Mouse (Mus musculus) embryonic facial prominence, embryonic 13.5 days (tissue): ENCODE data around the gene Olfr432. TPM values are rescaled to one million over a fixed set of nuclear protein-coding genes. Genes with fewer than 3 reads are reported as not detected.

Source experiments
- ATAC-seq: fragments of 200-750 bp; cut with Nextera tagmentation; 2 replicates; pipeline ENCODE4 v1.8.0; 2017; ENCODE audit warnings: low read depth; ENCODE audit not compliant: insufficient number of reproducible peaks, insufficient read depth, low FRiP score, low TSS enrichment
- H3K27ac ChIP-seq: fragments of 300-500 bp; sonication (generic); 2 replicates; pipeline ENCODE4 v1.5.1; 2015; ENCODE audit warnings: moderate library complexity, mild to moderate bottlenecking, inconsistent platforms
- H3K27me3 ChIP-seq: fragments of 300-500 bp; sonication (generic); 2 replicates; pipeline ENCODE4 v1.6.1; 2015; ENCODE audit warnings: mild to moderate bottlenecking, inconsistent platforms
- H3K36me3 ChIP-seq: fragments of 300-500 bp; sonication (generic); 2 replicates; pipeline ENCODE4 v1.6.1; 2015; ENCODE audit warnings: mild to moderate bottlenecking, inconsistent platforms
- H3K4me1 ChIP-seq: fragments of 300-500 bp; sonication (generic); 2 replicates; pipeline ENCODE4 v1.6.1; 2015; ENCODE audit warnings: inconsistent platforms
- H3K4me2 ChIP-seq: fragments of 300-500 bp; sonication (generic); 2 replicates; pipeline ENCODE4 v1.6.1; 2015; ENCODE audit warnings: moderate library complexity, mild to moderate bottlenecking, inconsistent platforms
- H3K4me3 ChIP-seq: fragments of 300-500 bp; sonication (generic); 2 replicates; pipeline ENCODE4 v1.5.1; 2015; ENCODE audit warnings: mild to moderate bottlenecking, inconsistent platforms
- H3K9ac ChIP-seq: fragments of 300-500 bp; sonication (generic); 2 replicates; pipeline ENCODE4 v1.6.1; 2015; ENCODE audit warnings: mild to moderate bottlenecking, inconsistent platforms
- H3K9me3 ChIP-seq: fragments of 300-500 bp; sonication (generic); 2 replicates; pipeline ENCODE4 v1.6.1; 2016; ENCODE audit warnings: inconsistent platforms
- WGBS: fragments of 180-500 bp; shearing (Covaris S2); methylation state at CpG from one replicate; pipeline ENCODE4 v1.1.7; 2015; ENCODE audit warnings: mixed read lengths; 5-methylcytosine and 5-hydroxymethylcytosine counted together
- polyA plus RNA-seq: library from polyadenylated mRNA; unstranded; fragments of >200 nt; fragmentation: Nextera tagmentation; extraction: Ambion mirVana; gene quantifications from 2 replicates; pipeline ENCODE4 v1.2.1, GENCODE M21; 2015

The Olfr432 gene
- polyA plus RNA-seq, 1 experiment from 2014 or later, result not detected

DNA sequence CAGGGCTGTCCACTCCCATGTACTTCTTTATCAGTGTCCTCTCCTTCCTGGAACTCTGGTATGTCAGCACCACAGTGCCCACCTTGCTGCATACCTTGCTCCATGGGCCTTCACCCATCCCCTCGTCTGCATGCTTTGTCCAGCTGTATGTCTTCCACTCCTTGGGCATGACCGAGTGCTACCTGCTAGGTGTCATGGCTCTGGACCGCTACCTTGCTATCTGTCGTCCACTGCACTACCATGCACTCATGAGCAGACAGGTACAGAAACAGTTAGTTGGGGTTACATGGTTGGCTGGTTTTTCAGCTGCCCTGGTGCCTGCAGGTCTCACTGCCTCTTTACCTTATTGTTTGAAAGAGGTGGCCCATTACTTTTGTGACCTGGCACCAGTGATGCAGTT is 1.5 kb downstream of the Olfr432 start:
- ATAC-seq, result 0 out of 2 replicates have a peak, but pooled peaks have one; percentile 20
- no peak overlapping the region for H3K4me2 ChIP-seq
- H3K27me3 ChIP-seq, result no peaks in the 10 kb centered on the region
- H3K27ac ChIP-seq, result no peak overlapping the region
- no peaks in the 10 kb centered on the region for H3K4me1 ChIP-seq
- H3K9me3 ChIP-seq, result no peaks in the 10 kb centered on the region
- no peak overlapping the region for H3K4me3 ChIP-seq
- no peak overlapping the region for H3K9ac ChIP-seq
- WGBS, result 79% methylated on average over 4 of the region's 4 CpGs
- H3K36me3 ChIP-seq, result no peaks in the 10 kb centered on the region

GRCm38 (mm10) chr1:174051515-174051914 is 2.5 kb downstream of the Olfr432 start:
- no peak overlapping the region for H3K4me3 ChIP-seq
- H3K9ac ChIP-seq, result no peak overlapping the region
- no peaks in the 10 kb centered on the region for H3K27me3 ChIP-seq
- H3K27ac ChIP-seq, result no peak overlapping the region
- no peaks in the 10 kb centered on the region for H3K4me1 ChIP-seq
- WGBS, result 82% methylated on average over 4 of the region's 4 CpGs
- no peaks in the 10 kb centered on the region for H3K36me3 ChIP-seq
- no peak overlapping the region for H3K4me2 ChIP-seq
- ATAC-seq, result no peak
- no peaks in the 10 kb centered on the region for H3K9me3 ChIP-seq

GRCm38 (mm10) chr1:174051931-174052536 is 3.0 kb downstream of the Olfr432 start:
- Histone ChIP-seq H3K36me3 (no peaks in the 10 kb centered on the region), H3K27me3 (no peaks in the 10 kb centered on the region), H3K9me3 (no peaks in the 10 kb centered on the region), H3K4me3 (no peak overlapping the region), H3K4me2 (no peak overlapping the region), H3K4me1 (no peaks in the 10 kb centered on the region), H3K27ac (no peak overlapping the region), H3K9ac (no peak overlapping the region)
- 80% methylated on average over 5 of the region's 5 CpGs for WGBS
- ATAC-seq, result no peak

DNA sequence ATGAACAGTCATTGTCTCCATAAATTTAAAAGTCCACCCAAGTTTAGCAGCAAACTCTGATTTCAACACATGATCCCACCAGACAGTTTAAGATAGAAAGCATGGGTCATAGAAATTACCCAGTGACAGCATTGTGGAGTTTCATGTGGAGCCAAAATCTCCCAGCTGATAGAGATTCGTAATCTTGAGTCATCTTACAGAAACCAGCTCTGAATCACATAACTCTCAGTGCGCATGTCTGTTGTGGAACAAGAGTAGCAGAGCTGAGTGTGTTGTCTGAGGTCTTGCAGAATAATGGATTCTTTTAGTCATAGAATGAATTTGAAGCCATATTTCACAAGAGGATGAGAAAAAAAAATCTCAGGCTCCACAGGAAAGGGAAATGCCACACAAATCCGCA is 4.0 kb downstream of the Olfr432 start:
- Histone ChIP-seq H3K9ac (no peak overlapping the region), H3K36me3 (no peaks in the 10 kb centered on the region), H3K27ac (no peak overlapping the region), H3K27me3 (no peaks in the 10 kb centered on the region), H3K4me3 (no peak overlapping the region), H3K9me3 (no peaks in the 10 kb centered on the region), H3K4me2 (no peak overlapping the region), H3K4me1 (no peaks in the 10 kb centered on the region)
- WGBS, result 87% methylated on average over 3 of the region's 3 CpGs
- ATAC-seq, result no peak

- 86% methylated on average over 2 of the region's 2 CpGs for WGBS
- no peak for ATAC-seq
- Histone ChIP-seq H3K36me3 (no peaks in the 10 kb centered on the region), H3K4me2 (no peak overlapping the region), H3K4me1 (no peaks in the 10 kb centered on the region), H3K9ac (no peak overlapping the region), H3K9me3 (no peaks in the 10 kb centered on the region), H3K27me3 (no peaks in the 10 kb centered on the region), H3K27ac (no peak overlapping the region), H3K4me3 (no peak overlapping the region)
Measured at GRCm38 (mm10) chr1:174055248-174055647, 6.2 kb downstream of the Olfr432 start.

DNA sequence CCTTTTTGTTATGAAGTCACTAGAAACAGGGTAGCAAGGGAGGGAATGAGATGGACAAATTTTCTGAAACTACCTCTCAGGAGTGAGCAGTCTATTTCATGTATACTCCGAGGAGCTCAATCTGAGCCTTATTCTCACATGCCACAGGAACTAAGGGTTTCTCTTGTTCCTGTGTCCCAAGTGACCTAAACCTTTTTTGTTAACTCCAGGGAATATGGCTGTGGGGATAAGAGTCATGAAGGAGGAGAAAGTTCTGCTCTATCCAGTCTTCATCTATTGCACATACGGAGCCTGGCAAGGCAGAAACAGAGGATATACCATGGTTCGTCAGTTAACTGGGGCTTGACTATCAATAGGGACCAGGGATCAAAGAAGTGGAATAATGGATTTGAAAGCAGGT is 17.3 kb downstream of the Olfr432 start, which contains the start of gene Olfr430:
Olfr430 (plus strand) TSS at position 301 of the 400 bp plus-strand sequence.
- WGBS, result 81% methylated on average over 3 of the region's 3 CpGs
- Histone ChIP-seq H3K4me3 (no peak within 1 kb of the TSS), H3K27ac (no peak within 1 kb of the TSS), H3K27me3 (no peaks in the 10 kb centered on the region), H3K9ac (no peak within 1 kb of the TSS), H3K4me2 (no peak within 1 kb of the TSS), H3K36me3 (no peaks in the 10 kb centered on the region), H3K4me1 (no peaks in the 10 kb centered on the region), H3K9me3 (no peaks in the 10 kb centered on the region)
- no peak for ATAC-seq

DNA sequence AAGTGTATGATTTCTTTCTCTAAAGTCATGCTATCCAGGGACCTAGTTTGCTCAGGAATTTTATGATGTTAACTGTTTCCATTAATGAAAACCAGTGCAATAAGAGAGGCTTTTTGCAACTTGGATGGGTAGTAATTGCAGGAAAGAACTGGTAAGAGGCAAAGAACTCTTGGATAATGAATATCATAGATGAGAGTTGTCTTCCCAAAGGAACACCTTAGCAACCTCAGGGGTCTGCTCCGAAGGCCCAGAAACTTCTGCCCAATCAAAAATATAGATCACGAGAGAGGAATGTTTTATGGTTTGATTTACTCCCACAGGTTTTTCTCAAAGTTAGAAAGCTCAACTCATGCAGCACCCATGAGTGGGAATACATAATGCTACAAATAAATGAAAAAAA is 35.0 kb downstream of the Olfr432 start, which contains the start of gene Olfr429:
Olfr429 (plus strand) TSS at position 301 of the 400 bp plus-strand sequence.
- H3K27ac ChIP-seq, result no peak within 1 kb of the TSS
- no peak for ATAC-seq
- H3K9me3 ChIP-seq, result no peaks in the 10 kb centered on the region
- no peak within 1 kb of the TSS for H3K4me2 ChIP-seq
- no peaks in the 10 kb centered on the region for H3K36me3 ChIP-seq
- no peak within 1 kb of the TSS for H3K4me3 ChIP-seq
- no peak within 1 kb of the TSS for H3K9ac ChIP-seq
- 86% methylated on average over 2 of the region's 2 CpGs for WGBS
- H3K27me3 ChIP-seq, result no peaks in the 10 kb centered on the region
- no peaks in the 10 kb centered on the region for H3K4me1 ChIP-seq

DNA sequence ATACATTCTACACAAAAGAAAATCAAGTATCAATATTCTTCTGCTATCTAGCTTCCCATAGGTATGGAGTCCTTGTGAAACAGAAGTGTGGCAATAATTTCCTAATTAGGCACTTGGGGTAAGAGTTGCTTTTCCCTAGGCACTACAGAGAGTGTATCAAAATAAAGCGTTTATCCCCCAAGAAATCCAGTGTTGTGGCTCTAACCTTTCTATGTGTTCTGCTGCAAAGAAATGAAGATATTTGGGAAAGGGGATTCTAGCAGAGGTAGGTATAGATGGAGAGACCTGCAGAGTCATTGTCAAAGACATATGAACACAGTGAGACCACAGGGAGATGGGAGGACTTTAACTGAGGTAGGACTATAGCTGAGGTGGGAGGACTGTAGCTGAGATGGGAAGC is 47.6 kb downstream of the Olfr432 start, which contains the start of gene Olfr427:
Olfr427 (plus strand) TSS at position 301 of the 400 bp plus-strand sequence.
- Histone ChIP-seq H3K4me3 (no peak within 1 kb of the TSS), H3K9ac (no peak within 1 kb of the TSS), H3K36me3 (no peaks in the 10 kb centered on the region), H3K27me3 (no peaks in the 10 kb centered on the region), H3K27ac (no peak within 1 kb of the TSS), H3K4me2 (no peak within 1 kb of the TSS), H3K4me1 (no peaks in the 10 kb centered on the region), H3K9me3 (no peaks in the 10 kb centered on the region)
- 81% methylated on average over 1 of the region's 1 CpGs for WGBS
- ATAC-seq, result no peak

GRCm38 (mm10) chr1:174103735-174104134 is 54.7 kb downstream of the Olfr432 start:
- Histone ChIP-seq H3K36me3 (no peaks in the 10 kb centered on the region), H3K27ac (no peak overlapping the region), H3K9me3 (no peaks in the 10 kb centered on the region), H3K4me2 (no peak overlapping the region), H3K4me1 (no peaks in the 10 kb centered on the region), H3K9ac (no peak overlapping the region), H3K4me3 (no peak overlapping the region), H3K27me3 (no peaks in the 10 kb centered on the region)
- no peak for ATAC-seq
- 55% methylated on average over 2 of the region's 2 CpGs for WGBS

Other genes with a start within 250 kb of the Olfr432 start
- gene Ifi211, start 136.2 kb upstream of the Olfr432 start, polyA plus RNA-seq, result 0.63 and 1.1 TPM in 2 replicates
- gene Mndal, start 106.7 kb upstream of the Olfr432 start, polyA plus RNA-seq, result 0.62 and 1.7 TPM in 2 replicates
- 0.34 and 0.53 TPM in 2 replicates for gene Ifi203, start 106.5 kb upstream of the Olfr432 start, polyA plus RNA-seq
- 1.5 and 2.0 TPM in 2 replicates for gene Ifi202b, start 66.5 kb upstream of the Olfr432 start, polyA plus RNA-seq
- not detected in 2 replicates for gene Ifi205, start 17.4 kb upstream of the Olfr432 start, polyA plus RNA-seq
- 0.10 TPM in 1 of 2 replicates, not detected in the other for gene Olfr433, start 8.5 kb upstream of the Olfr432 start, polyA plus RNA-seq
- 0.08 and 0.14 TPM in 2 replicates for gene Olfr430, start 17.4 kb downstream of the Olfr432 start, polyA plus RNA-seq
- gene Olfr429, start 35.1 kb downstream of the Olfr432 start, polyA plus RNA-seq, result 0.22 and 0.37 TPM in 2 replicates
- not detected in 2 replicates for gene Olfr427, start 47.7 kb downstream of the Olfr432 start, polyA plus RNA-seq
- gene Olfr231, start 72.0 kb downstream of the Olfr432 start, polyA plus RNA-seq, result 0.37 and 0.85 TPM in 2 replicates
- gene Olfr424, start 82.3 kb downstream of the Olfr432 start, polyA plus RNA-seq, result not detected in 2 replicates
- gene Olfr420, start 106.4 kb downstream of the Olfr432 start, polyA plus RNA-seq, result not detected in 2 replicates
- 0.38 and 0.67 TPM in 2 replicates for gene Spta1, start 123.6 kb downstream of the Olfr432 start, polyA plus RNA-seq
- not detected in 2 replicates for gene Olfr419, start 202.9 kb downstream of the Olfr432 start, polyA plus RNA-seq